Mouse (Mus musculus): Measurements from ENCODE around the gene Gdf7.

Gene Gdf7

GRCm38 (mm10) chr12:8326825-8327674 lies 25.3 kb upstream of the Gdf7 start:
- peak; percentile 94 for DNase-seq

DNA sequence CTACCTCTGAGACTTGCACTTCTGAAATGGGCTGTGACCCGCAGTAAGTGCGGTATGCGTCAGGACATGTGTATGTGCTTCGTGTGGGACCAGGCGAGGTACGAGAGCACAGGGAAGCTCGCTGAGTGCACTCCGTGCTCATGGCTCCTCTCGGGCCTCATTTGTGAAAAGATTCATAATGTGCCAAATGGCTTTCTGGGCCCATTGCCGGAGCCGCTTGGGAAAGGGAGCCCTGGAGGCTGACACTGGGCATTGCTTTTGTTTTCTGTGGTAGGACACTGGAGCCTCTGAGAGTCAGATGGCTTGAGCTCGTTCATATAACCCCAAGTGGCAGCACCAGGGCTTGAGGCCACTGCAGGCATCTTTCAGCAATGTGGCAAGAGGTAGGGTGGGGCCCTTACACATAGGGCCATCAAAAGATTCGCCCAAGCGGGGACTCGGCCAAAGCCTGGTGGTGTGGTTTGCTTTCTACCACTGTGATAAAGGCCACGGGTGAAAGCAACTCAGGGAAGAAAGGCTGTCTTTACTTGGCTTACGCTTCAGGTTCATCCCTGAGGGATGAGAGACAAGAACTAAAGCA lies 24.3 kb upstream of the Gdf7 start:
- DNase-seq = no peak

DNA sequence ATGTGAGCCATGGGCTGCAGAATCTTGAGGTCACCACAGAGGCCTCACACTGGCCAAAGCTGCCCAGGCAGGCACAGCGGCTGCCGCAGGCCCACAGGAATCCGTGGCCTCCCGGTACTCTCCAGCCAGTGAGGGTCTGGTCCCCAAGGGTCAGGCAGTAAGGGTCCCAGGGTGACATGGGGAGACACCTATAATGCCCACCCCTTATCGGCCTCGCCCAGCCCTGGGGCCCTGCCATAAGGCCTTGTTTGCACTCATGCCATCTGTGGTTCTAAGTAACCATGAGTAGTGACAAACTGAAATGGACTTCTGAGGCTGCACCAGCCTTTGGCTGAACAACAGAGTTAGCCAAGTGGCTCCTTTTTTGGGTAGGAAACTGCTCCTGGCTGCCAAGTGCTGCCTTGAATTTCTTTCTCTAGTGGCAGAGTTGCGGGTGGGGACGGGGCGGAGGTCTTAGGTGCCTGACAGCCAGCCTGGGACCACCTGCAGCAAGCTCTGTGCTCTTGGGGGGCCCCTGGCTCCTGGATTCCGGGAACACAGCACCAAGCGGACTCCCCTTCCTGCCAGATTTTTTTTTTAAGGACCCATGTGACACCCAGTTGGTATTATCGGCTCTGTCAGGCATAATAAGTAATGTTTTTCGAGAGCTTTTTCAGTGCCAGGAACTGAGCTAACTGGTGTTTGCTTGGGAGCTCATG lies 23.6 kb upstream of the Gdf7 start:
- DNase-seq = no peak

DNA sequence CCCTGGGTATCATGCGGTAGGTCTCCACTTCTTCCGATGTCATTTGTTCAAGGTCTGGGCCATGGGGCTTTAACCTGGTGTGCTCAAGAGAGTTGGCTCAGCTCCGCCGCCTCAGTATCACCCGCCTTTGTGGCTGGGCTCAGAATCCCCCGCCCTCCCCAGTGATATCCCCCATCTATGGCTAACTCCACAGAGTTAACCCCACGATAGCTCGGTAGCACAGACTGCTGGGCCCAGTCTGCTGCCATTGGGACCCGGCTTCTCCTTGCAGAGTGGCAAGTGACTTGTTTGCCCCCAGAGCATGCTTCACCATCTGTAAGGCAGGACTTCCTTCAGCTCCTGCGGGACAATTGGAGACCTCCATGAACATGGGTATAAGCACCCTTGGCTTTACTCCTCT lies 22.3 kb upstream of the Gdf7 start:
- no peak for DNase-seq

DNA sequence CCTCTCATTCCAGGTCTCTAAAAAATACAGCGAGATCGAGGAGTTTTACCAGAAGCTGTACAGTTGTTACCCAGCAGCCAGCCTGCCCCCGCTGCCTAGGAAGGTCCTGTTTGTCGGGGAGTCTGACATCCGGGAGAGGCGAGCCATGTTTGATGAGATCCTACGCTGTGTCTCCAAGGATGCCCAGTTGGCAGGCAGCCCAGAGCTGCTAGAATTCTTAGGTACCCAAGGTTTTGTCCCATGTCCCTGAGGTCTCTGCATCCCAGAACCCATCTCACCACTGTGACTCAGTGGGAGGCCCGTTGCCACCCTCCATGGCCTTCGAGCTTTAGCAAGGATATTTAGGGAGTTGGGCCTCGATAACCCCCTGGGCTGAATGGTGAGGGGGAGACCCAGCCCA lies 19.8 kb upstream of the Gdf7 start:
- DNase-seq = no peak

GRCm38 (mm10) chr12:8320084-8320713 lies 18.4 kb upstream of the Gdf7 start:
- peak; percentile 86 for DNase-seq

DNA sequence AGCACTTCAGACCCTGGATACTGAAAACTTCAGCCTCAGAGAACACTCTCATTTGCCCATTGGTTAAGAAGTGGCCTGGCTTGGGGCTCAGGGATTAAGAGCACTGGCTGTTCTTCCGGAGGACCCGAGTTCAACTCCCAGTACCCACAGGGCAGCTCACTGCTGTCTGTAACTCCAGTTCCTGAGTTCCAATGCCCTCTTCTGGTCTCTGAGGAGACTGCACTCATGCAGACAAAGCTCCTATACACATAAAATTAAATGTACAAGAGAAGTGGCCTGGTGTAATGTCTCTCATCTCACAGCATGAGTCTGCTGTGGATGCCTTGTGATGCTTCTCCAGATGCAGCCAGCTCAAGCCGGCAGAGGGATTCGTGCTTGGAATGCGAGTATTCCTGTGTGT lies 14.8 kb upstream of the Gdf7 start:
- peak; percentile 44 for DNase-seq

DNA sequence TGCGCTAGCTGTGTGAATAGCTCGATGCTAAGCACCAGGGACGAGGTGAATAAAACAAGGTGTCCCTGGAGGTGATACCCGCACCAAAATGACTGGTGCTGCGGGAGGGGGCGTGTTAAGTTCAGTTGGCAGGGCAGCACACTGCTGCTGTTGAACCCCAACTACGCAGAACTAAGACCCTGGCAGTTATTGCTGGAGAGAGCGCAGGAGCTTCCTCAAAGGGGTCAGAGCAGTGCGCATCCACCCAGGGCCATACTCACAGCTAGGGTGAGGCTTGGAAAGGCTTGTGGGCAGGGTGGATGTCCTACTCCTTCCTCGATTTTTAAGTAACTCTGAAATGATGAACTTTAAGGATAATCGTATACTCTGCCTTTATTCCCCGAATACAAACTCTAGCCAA lies 12.0 kb upstream of the Gdf7 start:
- DNase-seq = no peak

- DNase-seq = peak; percentile 95
Observed at GRCm38 (mm10) chr12:8313270-8313771, 11.6 kb upstream of the Gdf7 start, which contains the start of gene Hs1bp3. Gene Hs1bp3, plus strand, starts transcription at chr12:8313432.

- DNase-seq = no peak
Observed at GRCm38 (mm10) chr12:8312266-8312665, 10.5 kb upstream of the Gdf7 start.

- no peak for DNase-seq
Observed at GRCm38 (mm10) chr12:8310992-8311391, 9.2 kb upstream of the Gdf7 start.

DNA sequence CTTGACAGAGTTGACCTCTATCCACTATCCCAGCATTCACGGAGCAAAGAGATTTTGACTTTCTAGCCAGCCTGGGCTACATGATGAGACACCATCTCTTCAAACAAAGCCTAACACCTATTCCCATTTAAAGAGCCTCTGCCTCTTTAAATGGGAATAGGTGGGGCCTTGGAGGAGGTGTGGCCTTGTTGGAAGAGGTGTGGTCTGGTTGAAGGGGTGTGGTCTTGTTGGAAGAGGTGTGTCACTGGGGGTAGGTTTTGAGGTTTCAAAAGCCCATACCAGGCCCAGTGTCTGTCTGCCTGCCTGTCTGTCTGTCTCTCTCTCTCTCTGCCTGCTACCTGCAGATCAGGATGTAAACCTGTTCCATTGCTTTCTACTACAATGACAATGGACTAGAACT lies 5.2 kb upstream of the Gdf7 start:
- no peak for DNase-seq

GRCm38 (mm10) chr12:8306432-8306831 lies 4.7 kb upstream of the Gdf7 start:
- DNase-seq = peak; percentile 72

GRCm38 (mm10) chr12:8305258-8305657 lies 3.5 kb upstream of the Gdf7 start:
- DNase-seq = no peak

DNA sequence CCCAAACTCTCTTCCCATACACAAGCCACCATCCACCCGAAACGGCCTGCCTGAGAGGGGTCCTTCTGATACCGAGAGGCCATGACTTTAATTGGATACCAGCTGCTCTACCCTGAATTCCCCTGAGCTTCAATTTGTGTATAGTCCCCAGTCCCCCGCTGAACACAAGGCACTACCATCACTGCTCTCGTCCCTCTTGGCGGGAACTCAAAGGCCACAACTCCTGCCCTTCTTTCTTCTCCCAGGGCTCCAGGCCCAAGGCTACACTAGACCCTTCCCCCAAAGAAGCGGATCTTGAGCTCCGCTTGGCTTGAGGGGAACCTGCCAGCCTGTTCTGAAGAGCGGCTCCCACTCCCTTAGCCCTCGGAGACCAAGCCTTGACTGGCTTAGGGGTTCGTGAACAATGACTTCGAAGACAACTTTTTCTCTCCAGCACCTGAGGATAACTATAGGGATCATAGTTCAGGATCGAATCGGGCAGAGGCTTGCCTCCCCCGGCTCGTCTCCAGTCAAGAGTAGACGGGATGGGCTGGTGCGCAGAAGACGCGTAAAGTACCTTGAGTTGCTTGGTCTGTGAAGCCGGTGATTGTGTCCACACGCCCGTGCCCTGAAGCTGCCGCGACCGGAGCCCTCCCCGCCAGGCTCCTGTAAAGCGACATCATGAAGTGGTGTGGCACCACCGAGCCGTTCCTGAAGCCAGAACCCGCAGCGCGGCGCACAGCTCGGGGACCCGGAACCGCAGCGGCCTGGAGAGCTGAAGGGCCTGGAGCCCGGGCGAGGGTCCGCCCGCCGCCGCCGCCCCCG lies 541 bp downstream of the Gdf7 start:
- DNase-seq = no peak

DNA sequence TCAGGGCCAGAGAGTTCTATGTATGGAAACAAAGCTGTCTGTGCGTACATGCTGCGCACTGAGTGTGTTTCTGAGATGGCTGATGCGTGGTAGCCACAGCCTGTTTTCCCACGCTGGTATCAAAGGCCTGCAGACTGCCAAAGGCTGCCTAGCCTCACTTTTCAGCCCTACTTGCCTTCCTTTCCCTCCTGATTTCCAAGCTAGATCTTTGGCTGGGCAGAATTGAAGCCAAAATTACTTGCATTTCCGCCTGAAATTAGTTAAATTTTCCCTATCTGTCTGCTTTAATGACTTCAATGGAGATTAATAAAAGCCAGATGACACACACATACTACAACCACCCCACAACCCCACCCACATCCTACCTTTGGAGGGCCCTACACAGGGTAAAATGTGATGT lies 1.2 kb downstream of the Gdf7 start:
- DNase-seq = no peak

- DNase-seq = no peak
Observed at GRCm38 (mm10) chr12:8300111-8300480, 1.7 kb downstream of the Gdf7 start.

DNA sequence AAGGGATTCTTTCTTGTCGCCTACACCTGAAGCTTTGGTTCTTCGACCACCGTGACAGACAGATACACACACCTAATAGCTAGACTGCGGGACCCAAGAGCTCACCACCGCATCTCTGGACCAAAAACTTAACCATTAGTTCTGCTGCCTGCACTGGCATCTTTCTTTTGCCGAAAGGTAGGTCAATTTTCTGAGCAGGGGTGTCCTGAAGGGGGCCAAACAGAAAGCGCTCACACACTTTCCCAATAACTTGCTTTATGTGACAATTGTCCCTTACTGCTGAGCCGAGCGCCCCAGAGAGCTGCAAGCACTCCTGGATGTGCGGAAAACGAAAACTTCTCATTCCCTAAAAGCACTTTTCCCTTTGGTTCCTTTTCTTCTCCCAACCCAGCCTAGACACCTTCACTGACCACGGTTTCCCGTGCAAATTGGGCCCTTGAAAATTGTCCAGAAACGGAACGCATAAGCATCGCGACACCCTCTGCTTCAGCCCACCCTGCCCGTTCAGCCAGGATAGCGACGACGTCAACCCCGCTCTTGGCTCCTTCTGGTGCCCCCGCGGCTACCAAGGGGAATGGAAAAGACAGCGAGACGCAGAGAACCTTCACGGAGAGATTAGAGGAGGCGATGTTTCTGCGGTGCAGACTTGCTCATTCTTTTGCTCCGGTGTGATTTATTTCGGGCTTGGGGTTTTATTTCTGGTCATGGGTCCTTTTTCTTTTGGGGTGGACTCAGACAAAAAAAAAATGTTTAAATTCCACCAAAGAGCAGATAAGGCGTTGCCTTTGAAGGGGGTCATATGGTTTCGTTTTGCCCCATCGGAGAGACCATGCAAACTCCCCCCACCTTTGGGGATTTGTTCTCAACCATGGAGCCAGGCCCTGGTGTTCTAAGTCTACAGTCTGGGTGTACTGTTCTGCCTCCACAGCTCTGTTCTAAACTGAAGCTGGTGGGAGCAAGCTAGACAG lies 2.3 kb downstream of the Gdf7 start:
- no peak for DNase-seq

- DNase-seq = no peak
Observed at GRCm38 (mm10) chr12:8298361-8299142, 3.2 kb downstream of the Gdf7 start.

DNA sequence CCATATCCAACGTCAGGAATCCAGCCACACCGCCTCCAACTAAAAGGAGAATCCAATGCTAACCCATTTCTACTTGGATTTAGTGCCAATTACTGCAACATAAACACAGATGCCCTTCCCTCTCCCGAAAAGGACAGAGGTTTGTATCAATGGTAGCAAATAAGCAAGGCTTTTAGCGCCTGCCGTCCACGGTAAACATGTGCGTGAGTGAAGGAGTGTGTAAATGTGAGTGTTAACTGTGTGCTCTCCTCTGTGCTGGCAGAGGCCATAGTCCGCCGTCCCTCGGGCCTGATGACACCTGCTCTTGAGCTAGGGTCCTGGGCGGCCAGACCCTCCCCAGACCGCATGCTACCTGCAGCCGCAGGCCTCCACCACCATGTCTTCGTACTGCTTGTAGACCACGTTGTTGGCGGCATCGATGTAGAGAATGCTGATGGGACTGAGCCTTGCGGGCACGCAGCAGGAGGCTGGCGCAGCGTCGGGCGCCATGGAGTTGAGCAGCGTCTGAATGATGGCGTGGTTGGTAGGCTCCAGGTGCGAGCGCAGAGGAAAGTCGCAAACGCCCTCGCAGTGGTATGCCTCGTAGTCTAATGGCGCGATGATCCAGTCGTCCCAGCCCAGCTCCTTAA lies 4.1 kb downstream of the Gdf7 start:
- DNase-seq = no peak
